Mouse (Mus musculus) adipocyte (in vitro differentiated cells): ENCODE measurements at regions not wholly inside any gene's neighbourhood (a gene's known extent, or its start where the extent isn't known, plus 50 kb on each side); places are given as distances from the start of the nearest gene placed in this dataset.

ENCODE experiments used
- DNase-seq: peaks from one replicate; pipeline ENCODE4 v3.0.0-alpha.2; 2016; ENCODE audit warnings: low spot score

DNA sequence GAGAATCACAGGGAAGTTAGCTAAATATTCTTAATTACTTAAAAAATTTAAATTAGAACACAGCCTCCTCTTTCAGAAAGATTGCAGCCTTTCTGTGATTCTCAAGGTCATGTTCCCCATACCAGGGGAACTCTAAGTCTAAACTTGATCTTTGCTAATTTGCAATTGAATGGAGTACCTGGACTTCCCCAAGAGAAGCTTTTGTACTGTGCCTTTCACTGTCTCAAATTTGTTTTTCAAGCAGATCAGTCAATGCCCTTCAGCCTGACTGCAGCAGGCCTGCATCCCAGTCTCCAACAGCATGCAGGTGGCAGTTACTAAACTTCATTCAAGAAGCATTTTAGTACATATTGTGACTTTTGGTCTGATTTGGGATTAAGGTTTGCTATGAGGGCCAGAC lies 611.8 kb downstream of the Snca start:
- DNase-seq: no peak

DNA sequence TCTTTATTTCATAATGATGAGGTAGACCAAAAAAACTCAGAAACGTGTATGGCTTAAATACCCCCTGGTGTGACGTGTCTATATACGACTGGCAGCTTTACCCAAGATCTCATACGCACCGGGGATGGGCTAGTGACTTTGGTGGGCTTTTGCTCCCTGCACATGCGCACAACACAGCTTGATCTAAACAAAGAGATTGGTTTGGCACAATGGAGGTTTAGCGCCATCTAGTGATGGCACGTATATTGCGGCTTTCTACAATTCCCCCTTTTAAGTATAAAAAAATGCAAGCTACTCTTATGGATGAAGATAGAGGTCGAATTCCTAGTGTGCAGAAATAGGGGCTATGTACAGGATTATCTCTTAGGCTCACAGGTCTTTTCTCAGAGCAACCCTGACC lies 628.1 kb downstream of the Snca start:
- peak; percentile 42 for DNase-seq
